ENCODE assay signal across 27 mouse cellular contexts in genomic region chr13:26169641-26170040, GRCm38 (mm10).
DNase-seq lines count a peak whose midpoint lies in the region; TF ChIP-seq lines count a peak whose summit lies in the region.
"Had no signal": no experiment of that assay in that cellular context is flagged by ENCODE, and none has a peak within 500 bp of the region (broad histone marks: within the 10 kb centered on the region; RNA-seq: fewer than 3 reads in every experiment).

No protein-coding gene starts in this region.

- intact Hi-C loops in heart, postnatal 36 days (cut with DNase I): no loop called here
- intact Hi-C loops in left cerebral cortex, adult 2 months (cut with DNase I): no loop called here

- DNase-seq in heart, adult 18-20 months: peak; percentile 5 to 21
- DNase-seq in heart, postnatal 36 days: no peak
- DNase-seq in left cerebral cortex, adult 11 months (ENCODE audit: low spot score): peak; percentile 8
- no peak for DNase-seq in left cerebral cortex, adult 2 months (ENCODE audit: extremely low spot score in 1 of 2, low spot score in 2 of 2)
- peak; percentile 34 to 64 for DNase-seq in right cerebral cortex, postnatal 10 days (ENCODE audit: low spot score in 2 of 2)
- DNase-seq in right cerebral cortex, postnatal 4 days: no peak
- no peak for DNase-seq in cerebellum, postnatal 14 days
- DNase-seq: adrenal gland, postnatal 25 days; B cell, adult 2 months; cerebellum, adult 18-20 months; cerebellum, postnatal 10 days; gastrocnemius, postnatal 14 days; kidney, adult 11 months; kidney, postnatal 14 days; layer of hippocampus, adult 9-11 months; liver, embryonic 13.5 days; lung, adult 18-20 months; lung, postnatal 10 days; thymus, adult 2 months; thymus, postnatal 36 days had no signal

- H3K4me3 ChIP-seq in left cerebral cortex, adult 2 months: no peak overlapping the region
- H3K4me3 ChIP-seq: erythroblast, embryonic 14.5 days; hindbrain, embryonic 10.5 days; hindbrain, embryonic 15.5 days; limb, embryonic 10.5 days; limb, embryonic 15.5 days; liver, embryonic 13.5 days; midbrain, embryonic 15.5 days had no signal

- no peak for TF ChIP-seq CTCF in left cerebral cortex, adult 2 months (IDR thresholded peaks at IDR 0.05)

- no peak overlapping the region for H3K27ac ChIP-seq in left cerebral cortex, adult 2 months
- H3K27ac ChIP-seq: hindbrain, embryonic 10.5 days; hindbrain, embryonic 15.5 days; limb, embryonic 10.5 days; limb, embryonic 15.5 days; liver, embryonic 13.5 days; midbrain, embryonic 15.5 days; stomach, postnatal 0 days had no signal

Comparison
In these comparisons a context has a peak if more than half of its experiments do, and no peak if none do; other contexts are left out.
1. DNase-seq: peak in heart, adult 18-20 months (2 of 2), left cerebral cortex, adult 11 months (single experiment) and right cerebral cortex, postnatal 10 days (2 of 2); none in heart, postnatal 36 days (0 of 2), left cerebral cortex, adult 2 months (0 of 2), right cerebral cortex, postnatal 4 days (single experiment) and cerebellum, postnatal 14 days (0 of 2).